Mouse (Mus musculus): ENCODE results near the gene Rhou.
"Not testable (repeated sequence)": the region's sequence is repeated elsewhere in the genome, so short reads cannot be mapped to it uniquely, and the experiment has no call there.

Gene Rhou

GRCm38 (mm10) chr8:123653308-123653993 is at the start of gene Rhou:
Gene Rhou, plus strand, starts transcription at chr8:123653929.
- DNase-seq (ENCODE audit: low read depth, low spot score), result peak; percentile 84

- DNase-seq (ENCODE audit: low read depth, low spot score), result not testable (repeated sequence)
These were observed 41.1 kb upstream of the Rhou start for GRCm38 (mm10) chr8:123612652-123613051.

GRCm38 (mm10) chr8:123623523-123623922 is 30.2 kb upstream of the Rhou start:
- not testable (repeated sequence) for DNase-seq (ENCODE audit: low read depth, low spot score)

- no peak for DNase-seq (ENCODE audit: low read depth, low spot score)
These were observed 29.5 kb upstream of the Rhou start for GRCm38 (mm10) chr8:123624274-123624673.

- DNase-seq (ENCODE audit: low read depth, low spot score), result no peak
These were observed 29.0 kb upstream of the Rhou start for GRCm38 (mm10) chr8:123624702-123625101.

GRCm38 (mm10) chr8:123625717-123626116 is 28.0 kb upstream of the Rhou start:
- DNase-seq (ENCODE audit: low read depth, low spot score), result peak; percentile 80

GRCm38 (mm10) chr8:123627410-123628147 is 26.1 kb upstream of the Rhou start:
- DNase-seq (ENCODE audit: low read depth, low spot score), result peak; percentile 50

GRCm38 (mm10) chr8:123628253-123628967 is 25.3 kb upstream of the Rhou start:
- peak; percentile 78 for DNase-seq (ENCODE audit: low read depth, low spot score)

GRCm38 (mm10) chr8:123628968-123629755 is 24.6 kb upstream of the Rhou start:
- DNase-seq (ENCODE audit: low read depth, low spot score), result peak; percentile 74

GRCm38 (mm10) chr8:123630058-123630457 is 23.7 kb upstream of the Rhou start:
- DNase-seq (ENCODE audit: low read depth, low spot score), result no peak

GRCm38 (mm10) chr8:123630841-123631251 is 22.9 kb upstream of the Rhou start:
- peak; percentile 48 for DNase-seq (ENCODE audit: low read depth, low spot score)

GRCm38 (mm10) chr8:123631746-123632145 is 22.0 kb upstream of the Rhou start:
- DNase-seq (ENCODE audit: low read depth, low spot score), result not testable (repeated sequence)

- no peak for DNase-seq (ENCODE audit: low read depth, low spot score)
These were observed 21.5 kb upstream of the Rhou start for GRCm38 (mm10) chr8:123632257-123632656.

GRCm38 (mm10) chr8:123633801-123634200 is 19.9 kb upstream of the Rhou start:
- no peak for DNase-seq (ENCODE audit: low read depth, low spot score)

- DNase-seq (ENCODE audit: low read depth, low spot score), result no peak
These were observed 19.2 kb upstream of the Rhou start for GRCm38 (mm10) chr8:123634395-123635131.

- no peak for DNase-seq (ENCODE audit: low read depth, low spot score)
These were observed 18.1 kb upstream of the Rhou start for GRCm38 (mm10) chr8:123635671-123636070.

GRCm38 (mm10) chr8:123643330-123644051 is 10.2 kb upstream of the Rhou start:
- DNase-seq (ENCODE audit: low read depth, low spot score), result peak; percentile 81

GRCm38 (mm10) chr8:123645229-123645628 is 8.5 kb upstream of the Rhou start:
- no peak for DNase-seq (ENCODE audit: low read depth, low spot score)

GRCm38 (mm10) chr8:123648245-123649170 is 5.2 kb upstream of the Rhou start:
- DNase-seq (ENCODE audit: low read depth, low spot score), result no peak

Measured in R1 (cell line).